Mouse (Mus musculus): ENCODE data around the gene Cfhr1. TPM values are rescaled to one million over a fixed set of nuclear protein-coding genes. Genes with fewer than 3 reads are reported as not detected.

The Cfhr1 gene
- polyA plus RNA-seq (2012; fragmentation: generic; extraction: Trizol): not detected
- long read RNA-seq, experiment 1: 0 reads
- long read RNA-seq, experiment 2: 0 reads

DNA sequence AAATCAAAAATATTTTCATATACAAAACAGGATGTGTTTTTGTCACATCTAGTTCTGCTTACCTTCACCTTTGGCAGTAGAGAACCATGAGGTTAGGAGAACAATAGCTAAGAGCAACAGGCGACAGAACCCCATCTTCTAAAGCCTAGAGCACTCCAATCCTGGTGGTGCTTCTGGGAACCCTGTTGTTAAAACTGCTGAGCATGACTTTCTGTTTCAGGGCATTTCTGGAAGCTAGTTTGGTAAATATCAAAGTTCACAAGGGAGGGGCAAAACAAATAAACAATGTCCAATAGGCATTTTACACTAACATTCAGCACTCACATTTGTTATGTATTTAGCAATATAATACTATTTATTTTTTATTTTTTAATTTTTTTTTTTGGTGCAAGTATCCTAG, at the start of gene Cfhr1:
Gene Cfhr1, minus strand, starts transcription at position 249 of the 400 bp plus-strand sequence.
- Histone ChIP-seq H3K36me3 (ENCODE audit: control insufficient read depth, insufficient read depth) (no peaks in the 10 kb centered on the region), H3ac (ENCODE audit: control insufficient read depth, insufficient read length, low read depth) (no peak within 1 kb of the TSS), H3K27me3 (ENCODE audit: control insufficient read depth, insufficient read depth, insufficient read length) (no peaks in the 10 kb centered on the region), H3K79me3 (ENCODE audit: low read depth) (no peaks in the 10 kb centered on the region), H3K79me2 (ENCODE audit: control insufficient read depth, insufficient read depth) (no peaks in the 10 kb centered on the region), H3K4me3 (ENCODE audit: insufficient read depth, poor library complexity, severe bottlenecking) (no peak within 1 kb of the TSS)
- TF ChIP-seq USF1 (IDR thresholded peaks at IDR 0.05; ENCODE audit: low read depth): no peak
- no peak for TF ChIP-seq CTCF (IDR thresholded peaks at IDR 0.05; ENCODE audit: control insufficient read depth, insufficient read depth, insufficient read length)
- no peak for TF ChIP-seq MAX (IDR thresholded peaks at IDR 0.05)
- no peak for TF ChIP-seq MYOD1 (IDR thresholded peaks at IDR 0.05; ENCODE audit: control insufficient read depth, insufficient read length, low read depth)

DNA sequence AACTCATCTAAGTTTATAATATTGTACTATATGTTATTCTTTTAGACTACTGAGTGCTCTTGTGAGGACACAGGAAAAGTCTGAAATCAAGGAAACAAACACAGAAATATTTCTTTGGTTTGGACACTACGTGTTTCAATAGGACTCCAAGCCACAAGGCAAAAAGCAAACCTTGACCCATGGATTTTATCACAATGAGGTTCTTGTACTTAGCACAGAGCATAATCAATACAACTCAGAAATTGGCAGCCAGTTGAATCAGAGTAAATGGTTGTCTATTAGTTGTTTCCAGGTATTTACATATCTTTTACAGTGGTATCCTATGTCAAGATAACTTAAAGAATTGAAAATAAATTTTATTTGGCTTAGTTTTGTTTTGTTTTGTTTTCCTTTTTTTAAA, 8.8 kb downstream of the Cfhr1 start:
- Histone ChIP-seq H3K27me3 (ENCODE audit: control insufficient read depth, insufficient read depth, insufficient read length) (no peaks in the 10 kb centered on the region), H3K36me3 (ENCODE audit: control insufficient read depth, insufficient read depth) (no peaks in the 10 kb centered on the region), H3K79me3 (ENCODE audit: low read depth) (no peaks in the 10 kb centered on the region), H3K4me3 (ENCODE audit: insufficient read depth, poor library complexity, severe bottlenecking) (no peak overlapping the region), H3K79me2 (ENCODE audit: control insufficient read depth, insufficient read depth) (no peaks in the 10 kb centered on the region), H3ac (ENCODE audit: control insufficient read depth, insufficient read length, low read depth) (no peak overlapping the region)
- TF ChIP-seq MYOG (IDR thresholded peaks at IDR 0.05; ENCODE audit: control insufficient read depth, extremely low read depth, insufficient read length) (no peak), FOSL1 (IDR thresholded peaks at IDR 0.05; ENCODE audit: insufficient read depth, low read length, poor library complexity, severe bottlenecking) (no peak), CTCF (IDR thresholded peaks at IDR 0.05; ENCODE audit: control insufficient read depth, insufficient read depth, insufficient read length) (no peak), MYOD1 (IDR thresholded peaks at IDR 0.05; ENCODE audit: control insufficient read depth, insufficient read length, low read depth) (no peak), MAX (IDR thresholded peaks at IDR 0.05) (no peak), CEBPB (IDR thresholded peaks at IDR 0.05; ENCODE audit: low read depth) (no peak), USF1 (IDR thresholded peaks at IDR 0.05; ENCODE audit: low read depth) (no peak)

- TF ChIP-seq CTCF (IDR thresholded peaks at IDR 0.05; ENCODE audit: control insufficient read depth, insufficient read depth, insufficient read length): no peak
- no peak for TF ChIP-seq MAX (IDR thresholded peaks at IDR 0.05)
- TF ChIP-seq MYOG (IDR thresholded peaks at IDR 0.05; ENCODE audit: control insufficient read depth, extremely low read depth, insufficient read length): no peak
- TF ChIP-seq CEBPB (IDR thresholded peaks at IDR 0.05; ENCODE audit: low read depth): no peak
- TF ChIP-seq FOSL1 (IDR thresholded peaks at IDR 0.05; ENCODE audit: insufficient read depth, low read length, poor library complexity, severe bottlenecking): no peak
- TF ChIP-seq MYOD1 (IDR thresholded peaks at IDR 0.05; ENCODE audit: control insufficient read depth, insufficient read length, low read depth): no peak
- no peak for TF ChIP-seq USF1 (IDR thresholded peaks at IDR 0.05; ENCODE audit: low read depth)
- Histone ChIP-seq H3ac (ENCODE audit: control insufficient read depth, insufficient read length, low read depth) (no peak overlapping the region), H3K36me3 (ENCODE audit: control insufficient read depth, insufficient read depth) (no peaks in the 10 kb centered on the region), H3K4me3 (ENCODE audit: insufficient read depth, poor library complexity, severe bottlenecking) (no peak overlapping the region), H3K79me3 (ENCODE audit: low read depth) (no peaks in the 10 kb centered on the region), H3K27me3 (ENCODE audit: control insufficient read depth, insufficient read depth, insufficient read length) (no peaks in the 10 kb centered on the region), H3K79me2 (ENCODE audit: control insufficient read depth, insufficient read depth) (no peaks in the 10 kb centered on the region)
Observed at GRCm38 (mm10) chr1:139548536-139548935, 11.5 kb downstream of the Cfhr1 start.

DNA sequence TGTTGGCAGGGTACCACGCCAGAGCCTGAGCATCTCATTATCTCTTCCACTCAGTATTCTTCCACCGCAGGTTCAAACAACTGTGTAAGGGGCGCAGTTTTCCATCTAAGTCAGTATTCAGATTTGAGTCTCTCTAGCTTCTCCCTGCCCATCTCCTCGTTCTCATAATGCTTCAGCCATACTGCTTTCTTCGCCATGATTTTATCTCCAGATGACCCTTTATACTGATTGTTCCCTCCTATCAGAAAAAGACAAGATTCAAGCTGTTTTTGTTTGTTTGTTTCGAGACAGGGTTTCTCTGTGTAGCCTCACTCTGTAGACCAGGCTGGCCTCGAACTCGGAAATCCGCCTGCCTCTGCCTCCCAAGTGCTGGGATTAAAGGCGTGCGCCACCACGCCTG, 45.5 kb downstream of the Cfhr1 start:
- TF ChIP-seq FOSL1 (IDR thresholded peaks at IDR 0.05; ENCODE audit: insufficient read depth, low read length, poor library complexity, severe bottlenecking) (no peak), MYOD1 (IDR thresholded peaks at IDR 0.05; ENCODE audit: control insufficient read depth, insufficient read length, low read depth) (no peak), MAX (IDR thresholded peaks at IDR 0.05) (no peak), USF1 (IDR thresholded peaks at IDR 0.05; ENCODE audit: low read depth) (no peak)
- H3K79me2 ChIP-seq (ENCODE audit: control insufficient read depth, insufficient read depth): no peaks in the 10 kb centered on the region
- no peak overlapping the region for H3K4me3 ChIP-seq (ENCODE audit: insufficient read depth, poor library complexity, severe bottlenecking)
- no peak overlapping the region for H3ac ChIP-seq (ENCODE audit: control insufficient read depth, insufficient read length, low read depth)
- H3K27me3 ChIP-seq (ENCODE audit: control insufficient read depth, insufficient read depth, insufficient read length): no peaks in the 10 kb centered on the region
- H3K79me3 ChIP-seq (ENCODE audit: low read depth): no peaks in the 10 kb centered on the region
- no peaks in the 10 kb centered on the region for H3K36me3 ChIP-seq (ENCODE audit: control insufficient read depth, insufficient read depth)

DNA sequence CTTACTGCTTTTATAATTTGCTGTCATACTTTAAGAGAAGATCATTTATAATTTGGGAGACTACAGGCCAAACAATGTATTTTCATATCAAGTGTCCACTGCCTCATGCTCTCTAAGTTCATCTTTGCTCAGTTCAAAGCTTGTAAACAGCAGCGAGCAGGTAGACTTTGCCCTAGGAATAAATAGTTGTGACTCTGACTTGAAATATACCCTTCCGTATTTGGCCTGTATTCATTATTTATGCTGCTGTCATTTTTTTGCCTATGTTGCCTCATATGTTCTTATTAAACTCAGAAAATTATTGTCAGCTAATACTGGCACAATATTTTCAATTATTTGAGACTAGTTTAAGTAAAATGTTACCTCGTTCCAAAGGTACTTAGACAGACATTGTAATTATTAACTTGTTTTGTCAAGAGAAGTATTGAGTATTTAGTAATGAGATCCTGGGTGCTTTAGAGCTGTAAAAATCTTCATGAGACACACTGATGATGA, 58.8 kb downstream of the Cfhr1 start, which contains the start of gene F13b:
Gene F13b, plus strand, starts transcription at position 445 of the 495 bp plus-strand sequence.
- no peak within 1 kb of the TSS for H3K4me3 ChIP-seq (ENCODE audit: insufficient read depth, poor library complexity, severe bottlenecking)
- H3K36me3 ChIP-seq (ENCODE audit: control insufficient read depth, insufficient read depth): no peaks in the 10 kb centered on the region
- no peak for TF ChIP-seq FOSL1 (IDR thresholded peaks at IDR 0.05; ENCODE audit: insufficient read depth, low read length, poor library complexity, severe bottlenecking)
- no peaks in the 10 kb centered on the region for H3K79me2 ChIP-seq (ENCODE audit: control insufficient read depth, insufficient read depth)
- no peaks in the 10 kb centered on the region for H3K79me3 ChIP-seq (ENCODE audit: low read depth)
- no peak within 1 kb of the TSS for H3ac ChIP-seq (ENCODE audit: control insufficient read depth, insufficient read length, low read depth)
- no peaks in the 10 kb centered on the region for H3K27me3 ChIP-seq (ENCODE audit: control insufficient read depth, insufficient read depth, insufficient read length)

DNA sequence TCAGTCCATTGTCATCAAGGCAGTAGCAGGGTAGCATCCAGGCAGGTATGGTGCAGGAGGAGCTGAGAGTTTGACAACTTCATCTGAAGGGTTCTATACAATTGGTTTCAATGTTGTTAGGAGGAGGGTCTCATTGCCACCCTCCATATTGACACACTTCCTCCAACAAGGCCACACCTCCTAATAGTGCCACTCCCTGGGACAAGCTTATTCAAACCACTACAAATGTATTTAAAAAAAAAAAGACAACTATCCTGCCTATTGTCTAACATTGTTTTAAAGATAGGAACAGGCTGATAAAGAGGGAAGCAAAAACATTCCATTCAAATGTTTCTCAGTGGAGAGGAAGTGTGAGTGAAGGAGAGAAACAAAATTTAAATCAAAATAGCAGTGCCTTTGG, 60.3 kb downstream of the Cfhr1 start:
- Histone ChIP-seq H3K79me3 (ENCODE audit: low read depth) (no peaks in the 10 kb centered on the region), H3K36me3 (ENCODE audit: control insufficient read depth, insufficient read depth) (no peaks in the 10 kb centered on the region), H3K79me2 (ENCODE audit: control insufficient read depth, insufficient read depth) (no peaks in the 10 kb centered on the region), H3K4me3 (ENCODE audit: insufficient read depth, poor library complexity, severe bottlenecking) (no peak overlapping the region), H3ac (ENCODE audit: control insufficient read depth, insufficient read length, low read depth) (no peak overlapping the region), H3K27me3 (ENCODE audit: control insufficient read depth, insufficient read depth, insufficient read length) (no peaks in the 10 kb centered on the region)
- TF ChIP-seq MYOG (IDR thresholded peaks at IDR 0.05; ENCODE audit: control insufficient read depth, extremely low read depth, insufficient read length) (no peak), CTCF (IDR thresholded peaks at IDR 0.05; ENCODE audit: control insufficient read depth, insufficient read depth, insufficient read length) (no peak), USF1 (IDR thresholded peaks at IDR 0.05; ENCODE audit: low read depth) (no peak), FOSL1 (IDR thresholded peaks at IDR 0.05; ENCODE audit: insufficient read depth, low read length, poor library complexity, severe bottlenecking) (no peak), CEBPB (IDR thresholded peaks at IDR 0.05; ENCODE audit: low read depth) (no peak), MAX (IDR thresholded peaks at IDR 0.05) (no peak), MYOD1 (IDR thresholded peaks at IDR 0.05; ENCODE audit: control insufficient read depth, insufficient read length, low read depth) (no peak)

Other genes with a start within 250 kb of the Cfhr1 start
- not detected for gene Crb1, start 183.2 kb downstream of the Cfhr1 start, polyA plus RNA-seq (2012; fragmentation: generic; extraction: Trizol)
- 2.9 TPM for gene Zbtb41, start 138.0 kb downstream of the Cfhr1 start, polyA plus RNA-seq (2012; fragmentation: generic; extraction: Trizol)
- gene Aspm, start 105.5 kb downstream of the Cfhr1 start, polyA plus RNA-seq (2012; fragmentation: generic; extraction: Trizol): 4.3 TPM
- not detected for gene F13b, start 58.6 kb downstream of the Cfhr1 start, polyA plus RNA-seq (2012; fragmentation: generic; extraction: Trizol)
- not detected for gene Gm4788, start 221.0 kb upstream of the Cfhr1 start, polyA plus RNA-seq (2012; fragmentation: generic; extraction: Trizol)

All from C2C12 (cell line).